ENCODE assay signal across 8 mouse cellular contexts in the genomic region with DNA sequence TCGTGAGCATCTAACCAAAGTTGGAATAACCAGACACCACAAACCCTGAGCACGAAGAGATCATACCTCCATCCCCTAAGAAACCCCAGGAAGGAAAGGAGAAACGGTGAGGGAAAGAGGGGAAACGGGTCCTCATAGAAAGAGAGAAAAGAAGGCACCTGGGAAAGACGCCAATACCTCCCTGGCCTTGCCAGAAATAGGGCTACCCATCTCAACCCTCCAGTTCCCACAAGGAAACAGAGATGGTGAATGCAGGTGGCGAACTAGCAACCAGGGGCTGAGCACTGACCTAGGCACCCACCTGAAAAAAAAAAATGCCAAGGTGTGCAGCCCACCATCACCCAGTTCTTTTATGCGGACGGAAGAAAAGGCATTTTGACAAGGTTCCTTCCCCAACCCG. TPM values are rescaled to one million over a fixed set of nuclear protein-coding genes. Genes with fewer than 3 reads are reported as not detected.
DNase-seq lines count a peak whose midpoint lies in the region; ATAC-seq lines count a peak whose summit lies in the region.

No protein-coding gene starts in this region.

- peaks cover 23% of the 10 kb centered on the region for H3K27me3 ChIP-seq in kidney, embryonic 15.5 days
- no peaks in the 10 kb centered on the region for H3K27me3 ChIP-seq in hindbrain, embryonic 13.5 days
- no peaks in the 10 kb centered on the region for H3K27me3 ChIP-seq in midbrain, embryonic 14.5 days (ENCODE audit: control insufficient read depth, insufficient read depth, low read length)

- peak overlapping the region; percentile 82 for H3K4me3 ChIP-seq in kidney, embryonic 15.5 days (replicated peaks)
- H3K4me3 ChIP-seq in hindbrain, embryonic 13.5 days = peak overlapping the region; percentile 93
- H3K4me3 ChIP-seq in midbrain, embryonic 14.5 days (replicated peaks; ENCODE audit: low read depth, low read length) = peak overlapping the region; percentile 90

- DNase-seq in kidney, adult 18-20 months = no peak
- peak; percentile 36 to 62 for DNase-seq in cerebellum, postnatal 36 days
- peak; percentile 23 for DNase-seq in midbrain, embryonic 14.5 days
- no peak for DNase-seq in thymus, postnatal 14 days
- no peak for DNase-seq in thymus, postnatal 4 days

- H3K4me2 ChIP-seq in kidney, embryonic 15.5 days = peak overlapping the region; percentile 89
- peak overlapping the region; percentile 79 for H3K4me2 ChIP-seq in hindbrain, embryonic 13.5 days
- peak overlapping the region; percentile 79 for H3K4me2 ChIP-seq in midbrain, embryonic 14.5 days (ENCODE audit: low read length)

- 39% methylated on average over 9 of the region's 9 CpGs for WGBS in kidney, embryonic 15.5 days
- 38% methylated on average over 9 of the region's 9 CpGs for WGBS in hindbrain, embryonic 13.5 days
- WGBS in midbrain, embryonic 14.5 days = 41% methylated on average over 9 of the region's 9 CpGs

- no peaks in the 10 kb centered on the region for H3K36me3 ChIP-seq in kidney, embryonic 15.5 days
- no peaks in the 10 kb centered on the region for H3K36me3 ChIP-seq in hindbrain, embryonic 13.5 days
- H3K36me3 ChIP-seq in midbrain, embryonic 14.5 days (ENCODE audit: control insufficient read depth, insufficient read depth, low read length) = no peaks in the 10 kb centered on the region

- H3K9ac ChIP-seq in kidney, embryonic 15.5 days = no peak overlapping the region
- peak overlapping the region; percentile 94 for H3K9ac ChIP-seq in hindbrain, embryonic 13.5 days
- peak overlapping the region; percentile 96 for H3K9ac ChIP-seq in midbrain, embryonic 14.5 days (replicated peaks; ENCODE audit: low read length)

- H3K4me1 ChIP-seq in kidney, embryonic 15.5 days = peaks cover 12% of the 10 kb centered on the region; the same call in 1 of the 2 replicates
- H3K4me1 ChIP-seq in hindbrain, embryonic 13.5 days (replicated peaks) = peaks cover 29% of the 10 kb centered on the region
- peaks cover 9% of the 10 kb centered on the region for H3K4me1 ChIP-seq in midbrain, embryonic 14.5 days (ENCODE audit: control insufficient read depth, insufficient read depth, low read length)

- no peak overlapping the region for H3K27ac ChIP-seq in kidney, embryonic 15.5 days
- peak overlapping the region; percentile 94; the same call in 1 of the 2 replicates for H3K27ac ChIP-seq in hindbrain, embryonic 13.5 days
- H3K27ac ChIP-seq in midbrain, embryonic 14.5 days (replicated peaks; ENCODE audit: low read depth, low read length) = peak overlapping the region; percentile 92; the same call in 1 of the 2 replicates

- no peaks in the 10 kb centered on the region for H3K9me3 ChIP-seq in kidney, embryonic 15.5 days (replicated peaks)
- H3K9me3 ChIP-seq in hindbrain, embryonic 13.5 days = no peaks in the 10 kb centered on the region
- no peaks in the 10 kb centered on the region for H3K9me3 ChIP-seq in midbrain, embryonic 14.5 days (ENCODE audit: control insufficient read depth, low read length)

- ATAC-seq in kidney, embryonic 15.5 days (replicated peaks; ENCODE audit: low FRiP score) = no peak
- ATAC-seq in hindbrain, embryonic 13.5 days (ENCODE audit: low FRiP score) = no peak
- no peak for ATAC-seq in midbrain, embryonic 14.5 days (ENCODE audit: low FRiP score, low TSS enrichment)
- no peak for ATAC-seq in activated CD4-positive, CD25-positive, alpha-beta regulatory T cell, adult 4 months

RNA-seq across cellular contexts. Expression of a gene that starts 1.4 kb away (rescaled TPM):
- 4.2 and 4.5 TPM in 2 replicates for polyA plus RNA-seq in kidney, embryonic 15.5 days (2015; fragmentation: Nextera tagmentation; extraction: Ambion mirVana)
- 44.1 and 49.8 TPM in 2 replicates for polyA plus RNA-seq in hindbrain, embryonic 13.5 days (2015; fragmentation: Nextera tagmentation; extraction: Ambion mirVana)
- polyA plus RNA-seq in midbrain, embryonic 14.5 days (2014; fragmentation: Nextera tagmentation; extraction: Ambion mirVana) = 54.4 and 62.1 TPM in 2 replicates
- polyA plus RNA-seq in activated CD4-positive, CD25-positive, alpha-beta regulatory T cell, adult 4 months (2017; shearing (Covaris generic)) = 10 to 100 TPM; 27.1 to 30.5 TPM

RNA-seq across cellular contexts. Expression of a gene that starts 22.9 kb away (rescaled TPM):
- 6.3 and 7.0 TPM in 2 replicates for polyA plus RNA-seq in kidney, embryonic 15.5 days (2015; fragmentation: Nextera tagmentation; extraction: Ambion mirVana)
- 2.1 and 2.5 TPM in 2 replicates for polyA plus RNA-seq in hindbrain, embryonic 13.5 days (2015; fragmentation: Nextera tagmentation; extraction: Ambion mirVana)
- polyA plus RNA-seq in midbrain, embryonic 14.5 days (2014; fragmentation: Nextera tagmentation; extraction: Ambion mirVana) = 1.9 and 3.1 TPM in 2 replicates
- under 1 TPM; 0.13 TPM for polyA plus RNA-seq in activated CD4-positive, CD25-positive, alpha-beta regulatory T cell, adult 4 months (2017; shearing (Covaris generic))

Comparison
In these comparisons a context has a peak if more than half of its experiments do, and no peak if none do; other contexts are left out.
1. DNase-seq: peak in cerebellum, postnatal 36 days (2 of 2) and midbrain, embryonic 14.5 days (single experiment); none in kidney, adult 18-20 months (single experiment), thymus, postnatal 14 days (single experiment) and thymus, postnatal 4 days (single experiment).
2. Peak in every context shown above with its lines, with median percentiles within 50 percentile points of each other: H3K4me2 ChIP-seq and H3K4me3 ChIP-seq.